Mouse (Mus musculus): Measurements from ENCODE around the gene Gata3.

The Gata3 gene

DNA sequence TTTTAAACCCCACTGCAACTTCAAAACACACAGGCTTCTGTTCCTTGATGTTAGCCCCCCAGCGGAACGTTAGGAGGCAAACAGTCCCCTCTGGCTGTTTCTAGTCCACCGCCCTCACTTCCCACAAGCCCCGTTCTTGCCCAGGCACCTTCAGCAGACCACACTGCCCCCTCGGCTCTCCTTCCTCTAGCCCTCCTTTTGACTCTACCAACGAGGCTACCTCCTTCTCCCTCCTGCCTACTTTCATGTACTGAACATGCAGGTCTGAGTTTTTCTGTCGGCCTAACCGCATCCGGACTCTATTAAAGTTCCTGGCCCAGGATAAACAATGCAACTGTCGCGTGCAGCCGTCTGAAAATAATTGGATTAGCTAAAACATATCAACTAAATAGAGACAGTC is 17.2 kb downstream of the Gata3 start:
- DNase-seq (ENCODE audit: low spot score in 2 of 2): no peak

DNA sequence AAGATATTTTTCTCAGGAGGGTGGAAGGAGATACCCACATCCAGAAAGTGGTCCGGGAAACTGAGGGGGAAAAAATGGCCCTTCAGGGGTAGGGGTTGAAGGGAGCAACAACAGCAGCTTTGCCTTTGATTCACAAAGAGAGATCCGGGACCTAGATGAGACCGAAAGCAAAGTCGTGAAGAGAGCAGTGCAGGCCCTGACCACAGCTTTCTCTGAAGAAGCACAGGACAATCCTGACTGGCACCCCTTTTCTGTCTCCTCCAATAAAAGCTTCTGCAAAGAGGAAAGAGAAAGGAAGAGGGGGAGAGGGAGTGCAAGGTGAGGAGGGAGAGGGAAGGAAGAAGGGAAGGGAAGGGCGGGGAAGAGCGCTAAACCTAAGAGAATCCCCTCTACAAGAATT is 18.0 kb downstream of the Gata3 start:
- DNase-seq (ENCODE audit: low spot score in 2 of 2): no peak

DNA sequence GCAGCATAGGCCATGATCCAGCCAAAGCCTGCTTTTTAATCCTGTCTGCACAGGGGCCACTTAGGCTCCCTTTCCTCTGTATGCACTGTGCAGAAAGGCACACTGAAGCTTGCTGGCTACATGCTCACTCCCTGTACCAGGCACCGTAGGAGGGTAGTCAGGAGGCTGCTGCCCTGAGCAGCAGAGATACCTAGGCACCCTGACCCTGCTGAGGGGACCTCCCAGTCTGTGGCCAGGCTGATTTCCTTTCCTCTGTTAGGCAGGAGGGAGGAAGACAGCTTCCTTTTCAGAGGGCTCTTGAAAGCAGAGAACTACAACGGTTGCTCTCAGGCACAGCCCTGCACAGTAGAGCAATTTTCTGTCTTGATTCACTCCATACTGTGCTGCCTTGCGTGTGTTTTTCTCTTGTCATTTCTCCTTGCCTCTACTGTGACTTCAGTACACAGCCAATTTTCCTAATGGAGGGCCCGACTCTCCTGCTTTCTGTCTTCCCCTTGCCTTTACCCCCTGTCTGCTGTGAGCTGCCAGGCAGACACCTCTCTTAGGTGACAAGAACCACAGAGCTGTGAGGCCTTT is 18.6 kb downstream of the Gata3 start:
- DNase-seq (ENCODE audit: low spot score in 2 of 2): no peak

DNA sequence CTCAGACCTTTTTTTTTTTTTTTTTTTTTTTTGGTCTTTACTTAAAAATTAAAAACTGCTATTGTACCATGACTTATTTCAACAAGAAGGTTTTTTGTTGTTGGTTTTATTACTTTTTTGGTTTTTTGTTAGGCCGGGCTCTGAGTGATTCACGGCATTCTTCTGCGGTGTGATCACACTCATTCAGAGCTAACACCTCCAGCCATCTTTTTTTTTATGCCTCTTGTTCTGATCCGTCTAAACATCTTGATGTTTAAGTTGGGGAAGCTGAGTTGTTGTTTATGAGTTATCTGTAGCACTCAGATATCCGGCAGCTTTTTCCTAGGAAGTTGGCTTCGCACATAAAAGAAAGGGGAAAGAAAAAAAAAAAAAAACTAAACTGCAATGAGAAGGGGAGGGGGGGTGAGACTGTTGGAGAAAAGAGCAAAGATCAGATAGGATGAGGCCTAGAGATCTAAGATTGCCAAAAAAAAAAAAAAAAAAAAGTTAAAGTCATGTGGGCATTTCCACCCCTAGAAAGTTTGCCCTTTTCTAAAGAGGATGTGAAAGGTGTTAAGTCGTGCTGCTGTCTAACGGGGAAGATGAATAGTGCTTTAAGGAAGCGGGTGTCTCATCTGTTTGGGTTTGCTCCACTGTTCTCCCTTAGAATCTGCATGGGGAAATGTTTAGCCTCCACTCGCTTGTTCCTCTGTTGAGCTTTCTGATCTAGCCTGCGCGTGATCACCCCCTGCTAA is 22.6 kb downstream of the Gata3 start:
- DNase-seq (ENCODE audit: low spot score in 2 of 2): no peak

DNA sequence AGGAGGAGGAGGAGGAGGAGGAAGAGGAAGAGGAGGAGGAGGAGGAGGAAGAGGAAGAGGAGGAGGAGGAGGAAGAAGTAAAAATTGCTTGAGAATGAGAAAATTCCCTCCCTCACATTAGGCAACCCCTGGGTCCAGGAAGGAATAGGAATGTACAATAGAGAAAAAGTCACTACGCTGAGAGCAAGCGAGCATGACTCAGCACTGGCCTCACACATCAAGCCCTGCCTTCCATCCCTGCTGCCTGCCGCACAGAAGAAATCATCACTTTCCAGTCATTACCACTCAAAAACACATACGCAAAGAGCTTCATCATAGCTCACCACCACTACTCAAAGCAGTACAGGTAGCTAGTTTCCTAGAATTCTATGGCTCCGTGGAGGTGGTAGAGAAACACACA is 29.1 kb downstream of the Gata3 start:
- no peak for DNase-seq (ENCODE audit: low spot score in 2 of 2)

DNA sequence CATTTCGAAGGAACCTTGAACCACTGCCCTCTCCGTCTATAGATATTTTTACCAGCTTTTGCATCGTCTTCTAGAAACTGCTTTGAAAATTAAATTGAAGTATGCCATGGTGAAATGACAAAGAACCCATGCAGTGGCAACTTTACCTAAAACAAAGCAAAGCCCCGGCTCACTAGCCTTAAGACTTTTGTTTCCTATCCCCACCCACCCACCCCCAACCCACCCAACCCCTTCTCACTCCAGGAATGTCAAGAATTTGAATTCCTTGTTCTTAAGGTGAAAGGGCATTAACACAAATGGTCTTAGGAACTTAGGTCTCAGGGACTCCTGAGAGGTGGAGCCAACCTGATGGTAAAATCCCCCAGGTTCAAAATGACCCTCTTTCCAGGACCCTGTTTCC is 34.0 kb downstream of the Gata3 start:
- no peak for DNase-seq (ENCODE audit: low spot score in 2 of 2)

DNA sequence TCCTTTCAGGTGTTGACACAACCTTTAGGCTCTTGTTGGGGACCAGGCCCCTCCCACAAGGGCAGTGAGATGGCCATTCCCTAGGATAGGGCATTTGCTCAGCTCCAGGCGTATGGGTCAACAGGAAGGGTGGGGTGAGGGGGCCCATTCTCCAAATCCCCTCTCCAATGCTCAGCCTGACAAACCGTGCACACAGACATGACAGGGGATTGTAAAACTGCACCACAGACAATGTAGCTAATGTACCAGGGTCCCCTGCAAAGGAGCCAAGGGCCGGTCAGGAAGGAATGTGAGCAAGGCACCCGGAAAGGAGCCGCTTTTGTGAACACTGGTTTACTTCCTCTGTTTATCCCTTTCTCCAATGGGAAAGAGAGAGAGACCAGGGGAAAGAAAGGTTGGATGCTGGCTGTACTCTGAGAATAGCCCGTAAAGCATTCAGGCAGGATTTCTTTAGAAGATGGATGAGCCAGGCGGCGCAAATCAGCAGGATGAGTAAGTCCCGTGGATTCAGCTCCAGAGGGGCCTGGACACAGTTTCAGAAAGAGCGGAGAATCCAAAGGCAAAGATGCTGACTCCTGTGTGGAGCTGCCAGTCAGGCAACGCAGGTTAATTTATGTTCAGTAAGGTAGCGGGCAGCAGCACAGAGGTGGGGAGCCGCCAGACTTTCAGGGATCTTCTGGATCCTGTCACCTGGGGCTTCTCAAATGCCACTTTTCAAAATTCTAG is 36.8 kb downstream of the Gata3 start:
- no peak for DNase-seq (ENCODE audit: low spot score in 2 of 2)

DNA sequence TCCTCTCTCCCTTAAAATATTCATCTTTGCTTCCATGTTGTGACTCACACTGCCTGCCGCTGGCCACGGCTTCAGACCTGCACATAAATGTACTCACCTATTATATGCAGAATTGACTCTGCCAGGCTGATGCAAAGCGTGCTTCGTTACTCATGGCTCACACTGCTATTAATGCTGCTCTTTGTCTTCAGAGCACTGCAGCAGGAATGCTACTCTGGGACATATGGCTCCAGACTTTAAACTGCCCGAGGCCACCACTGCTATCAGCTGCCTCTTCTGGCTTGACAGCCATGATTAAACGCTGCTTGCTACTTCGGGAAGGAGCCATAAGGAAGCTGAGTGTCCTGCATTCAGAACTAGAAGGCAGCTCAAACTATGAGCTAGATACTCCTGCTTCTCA is 54.6 kb downstream of the Gata3 start:
- DNase-seq (ENCODE audit: low spot score in 2 of 2): no peak

DNA sequence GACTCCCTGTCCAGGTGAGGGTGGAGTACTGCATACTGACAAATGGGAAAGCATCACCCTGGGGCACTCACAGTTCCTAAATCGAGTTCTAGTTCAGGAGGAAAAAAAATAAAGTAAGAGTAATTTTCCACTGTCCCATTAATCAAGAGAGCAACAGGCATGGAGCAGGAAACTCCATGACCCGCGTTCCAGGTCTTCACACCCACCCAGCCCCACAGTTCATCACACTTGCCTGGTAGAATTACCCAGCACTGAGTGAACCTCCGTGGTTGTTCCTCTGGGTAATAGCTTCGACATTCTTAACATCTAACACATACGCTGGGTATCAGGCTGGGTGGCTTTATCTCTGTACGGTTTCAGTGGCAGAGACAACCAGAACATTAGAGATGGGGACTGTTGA is 56.1 kb downstream of the Gata3 start:
- no peak for DNase-seq (ENCODE audit: low spot score in 2 of 2)

DNA sequence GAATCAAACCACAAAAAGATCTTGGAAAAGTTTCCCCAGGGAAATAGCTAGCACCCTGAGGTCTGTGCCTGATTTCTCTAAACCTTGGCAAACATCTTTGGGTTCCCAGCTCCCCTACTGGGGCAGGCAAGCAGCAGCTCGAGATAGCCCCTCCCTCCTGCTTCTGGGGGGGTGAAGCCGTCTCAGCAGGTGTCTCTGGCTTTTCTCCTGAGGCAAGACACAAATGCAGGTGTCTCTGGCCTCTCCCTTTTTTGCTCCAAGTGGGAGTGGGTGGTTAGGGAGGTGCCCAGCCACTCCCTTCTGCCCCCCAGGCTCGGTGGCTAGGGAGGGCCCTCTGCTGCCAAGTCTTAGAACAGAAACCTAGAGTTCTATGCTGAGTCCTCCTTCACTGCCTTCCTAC is 62.2 kb downstream of the Gata3 start:
- no peak for DNase-seq (ENCODE audit: low spot score in 2 of 2)

DNA sequence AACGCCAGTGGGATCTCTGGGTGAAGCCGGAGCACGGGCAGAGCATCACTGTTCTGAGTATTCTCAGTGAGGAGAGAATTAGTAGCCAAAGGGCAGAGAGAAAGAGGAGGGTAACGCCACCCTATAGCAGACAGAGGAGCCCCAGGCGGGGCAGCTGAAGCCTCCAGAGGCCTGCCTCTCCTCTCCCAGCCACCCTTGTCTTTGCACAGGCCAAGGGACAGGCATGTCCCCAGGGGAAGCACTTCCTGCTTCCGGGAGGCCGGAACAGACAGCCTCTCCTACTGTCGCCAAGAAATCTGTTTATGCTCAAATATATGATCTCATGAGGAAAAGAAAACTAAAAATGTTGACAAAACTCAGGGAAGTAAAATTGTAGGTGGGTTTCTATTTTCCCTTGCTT is 69.2 kb downstream of the Gata3 start:
- no peak for DNase-seq (ENCODE audit: low spot score in 2 of 2)

DNA sequence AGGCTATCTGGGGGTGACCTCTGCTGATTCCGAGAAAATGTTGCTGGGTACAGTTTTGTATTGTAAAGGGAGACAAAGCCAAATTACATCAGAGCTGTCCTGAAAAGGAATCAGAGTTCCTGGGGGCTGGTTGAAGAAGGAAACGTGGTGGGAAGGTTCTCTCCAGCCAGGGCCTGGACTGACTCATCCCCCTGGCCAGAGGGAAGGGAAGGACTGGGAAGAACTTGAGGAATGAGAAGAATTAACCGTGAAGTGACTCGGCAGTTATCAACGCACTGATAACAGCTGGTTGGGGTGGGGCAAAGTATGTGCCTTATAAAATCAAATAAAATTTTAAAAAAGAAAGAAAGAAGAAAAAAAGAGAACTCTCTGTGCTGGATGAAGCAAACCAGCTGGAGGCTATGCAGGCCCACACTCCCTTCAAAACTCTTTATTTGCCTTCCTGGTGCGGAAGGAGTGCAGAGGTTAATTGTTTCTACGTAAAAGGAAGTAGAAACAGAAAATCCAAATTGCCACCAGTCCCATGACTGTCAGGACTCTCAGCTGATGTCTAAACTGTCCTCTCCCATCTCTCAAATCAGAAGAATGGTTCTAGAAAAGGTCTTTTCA is 71.6 kb downstream of the Gata3 start:
- DNase-seq (ENCODE audit: low spot score in 2 of 2): no peak

Measured in frontal cortex, postnatal 14 days (tissue).